Mouse (Mus musculus): ENCODE data around the gene Myl3.

GRCm38 (mm10) chr9:110774403-110775268 lies 33.0 kb downstream of the Myl3 start:
- TF ChIP-seq CTCF (IDR thresholded peaks at IDR 0.05; ENCODE audit: borderline replicate concordance, insufficient read depth, low read length) = no peak
- no peak for TF ChIP-seq POLR2A (IDR thresholded peaks at IDR 0.05; ENCODE audit: low read depth, low read length)

All from embryonic fibroblast, embryonic 13.5 days (primary cell).